Mouse (Mus musculus): Measurements from ENCODE around the gene Gsg1l. TPM values are rescaled to one million over a fixed set of nuclear protein-coding genes. Genes with fewer than 3 reads are reported as not detected.

Gene Gsg1l
- total RNA-seq, 1 experiment from 2014 or later, result not detected

Other genes starting within 250 kb of the Gsg1l start
- 61.5 and 76.0 TPM in 2 replicates for gene Xpo6, start 118.1 kb upstream of the Gsg1l start, total RNA-seq (2017)
- gene Sbk1, start 190.2 kb upstream of the Gsg1l start, total RNA-seq (2017), result 5.2 and 5.7 TPM in 2 replicates

Data from common myeloid progenitor, adult 5-6 weeks (primary cell).